Mouse (Mus musculus) forebrain, embryonic 14.5 days (tissue): ENCODE measurements around the gene Cant1. TPM values are rescaled to one million over a fixed set of nuclear protein-coding genes. Genes with fewer than 3 reads are reported as not detected.

Source experiments
- ATAC-seq: fragments of 200-750 bp; cut with Nextera tagmentation; 2 replicates; pipeline ENCODE4 v1.8.0; 2017; ENCODE audit warnings: mild to moderate bottlenecking, moderate library complexity
- DNase-seq: peaks from one replicate; pipeline ENCODE4 v3.0.0-alpha.2; 2015; ENCODE audit warnings: low spot score
- H3K27ac ChIP-seq: fragments of 300-500 bp; sonication (generic); 2 replicates; pipeline ENCODE4 v1.5.1; 2014; ENCODE audit warnings: low read depth, mild to moderate bottlenecking, control low read depth, low read length, moderate library complexity
- H3K27me3 ChIP-seq: fragments of 300-500 bp; sonication (generic); replicated peaks from 2 replicates; pipeline ENCODE4 v1.6.1; 2014; ENCODE audit warnings: low read length, control low read depth, mixed read lengths; ENCODE audit not compliant: control insufficient read depth, insufficient read depth
- H3K36me3 ChIP-seq: fragments of 300-500 bp; sonication (generic); 2 replicates; pipeline ENCODE4 v1.6.1; 2014; ENCODE audit warnings: low read length, control low read depth; ENCODE audit not compliant: control insufficient read depth, insufficient read depth
- H3K4me1 ChIP-seq: fragments of 300-500 bp; sonication (generic); 2 replicates; pipeline ENCODE4 v1.6.1; 2014; ENCODE audit warnings: antibody characterized with exemption, low read length, control low read depth; ENCODE audit not compliant: control insufficient read depth, insufficient read depth
- H3K4me2 ChIP-seq: fragments of 300-500 bp; sonication (generic); 2 replicates; pipeline ENCODE4 v1.6.1; 2014; ENCODE audit warnings: mild to moderate bottlenecking, control low read depth, low read length
- H3K4me3 ChIP-seq: fragments of 300-500 bp; sonication (generic); 2 replicates; pipeline ENCODE4 v1.5.1; 2014; ENCODE audit warnings: low read depth, low read length, control low read depth
- H3K9ac ChIP-seq: fragments of 300-500 bp; sonication (generic); 2 replicates; pipeline ENCODE4 v1.6.1; 2014; ENCODE audit warnings: mild to moderate bottlenecking, low read length, control low read depth, moderate library complexity
- H3K9me3 ChIP-seq: fragments of 300-500 bp; sonication (generic); replicated peaks from 2 replicates; pipeline ENCODE4 v1.6.1; 2016; ENCODE audit warnings: low read length, control low read depth, mixed read lengths; ENCODE audit not compliant: control insufficient read depth
- WGBS: fragments of 180-500 bp; shearing (Covaris S2); extraction: QIAGEN DNeasy Blood & Tissue Kit; methylation state at CpG from one replicate; pipeline ENCODE4 v1.1.7; 2014; 5-methylcytosine and 5-hydroxymethylcytosine counted together
- polyA plus RNA-seq: library from polyadenylated mRNA; unstranded; fragments of >200 nt; fragmentation: Nextera tagmentation; extraction: Ambion mirVana; gene quantifications from 2 replicates; pipeline ENCODE4 v1.2.1, GENCODE M21; 2014

The Cant1 gene
- polyA plus RNA-seq, 1 experiment from 2014 or later = 22.8 TPM

DNA sequence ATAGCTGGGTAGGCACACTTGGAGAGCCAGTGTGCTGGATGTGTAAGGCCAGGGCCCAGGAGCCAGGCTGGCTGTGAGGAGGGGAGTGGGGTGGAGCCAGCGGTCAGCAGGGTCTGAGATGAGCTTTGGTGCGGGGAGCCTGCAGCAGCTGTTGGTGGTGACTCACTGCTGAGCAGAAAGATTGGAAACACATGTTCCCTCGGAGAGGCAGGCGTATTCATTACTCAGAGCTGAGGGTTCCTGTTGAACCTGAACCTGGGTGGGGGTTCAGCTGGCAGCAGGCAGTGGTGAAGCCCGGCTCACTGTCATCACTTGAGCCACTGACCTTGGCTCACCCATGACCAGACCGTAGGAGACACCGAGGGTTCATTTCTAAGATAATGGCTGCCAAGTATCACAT is 53.7 kb downstream of the Cant1 start:
- Histone ChIP-seq H3K27ac (no peak overlapping the region), H3K4me1 (peaks cover 3% of the 10 kb centered on the region; the same call in 1 of the 2 replicates), H3K36me3 (no peaks in the 10 kb centered on the region), H3K27me3 (no peaks in the 10 kb centered on the region), H3K9me3 (no peaks in the 10 kb centered on the region), H3K4me2 (no peak overlapping the region), H3K9ac (no peak overlapping the region), H3K4me3 (no peak overlapping the region)
- 87% methylated on average over 7 of the region's 7 CpGs for WGBS
- no peak for DNase-seq
- ATAC-seq = no peak

- ATAC-seq (no peak), DNase-seq (no peak)
- H3K27ac ChIP-seq = no peak overlapping the region
- H3K4me2 ChIP-seq = no peak overlapping the region
- H3K9me3 ChIP-seq = no peaks in the 10 kb centered on the region
- H3K27me3 ChIP-seq = no peaks in the 10 kb centered on the region
- no peaks in the 10 kb centered on the region for H3K36me3 ChIP-seq
- peaks cover 3% of the 10 kb centered on the region; the same call in 1 of the 2 replicates for H3K4me1 ChIP-seq
- 87% methylated on average over 4 of the region's 4 CpGs for WGBS
- no peak overlapping the region for H3K4me3 ChIP-seq
- no peak overlapping the region for H3K9ac ChIP-seq
Observed at GRCm38 (mm10) chr11:118364021-118364420, 54.9 kb downstream of the Cant1 start.

- Histone ChIP-seq H3K4me1 (peaks cover 3% of the 10 kb centered on the region; the same call in 1 of the 2 replicates), H3K9ac (peak overlapping the region; percentile 35; the same call in 1 of the 2 replicates), H3K4me3 (no peak overlapping the region), H3K27me3 (no peaks in the 10 kb centered on the region), H3K36me3 (no peaks in the 10 kb centered on the region), H3K27ac (no peak overlapping the region), H3K9me3 (no peaks in the 10 kb centered on the region), H3K4me2 (no peak overlapping the region)
- DNase-seq = no peak
- no peak for ATAC-seq
- WGBS = 13% methylated on average over 8 of the region's 8 CpGs
Observed at GRCm38 (mm10) chr11:118362971-118363518, 55.8 kb downstream of the Cant1 start.

DNA sequence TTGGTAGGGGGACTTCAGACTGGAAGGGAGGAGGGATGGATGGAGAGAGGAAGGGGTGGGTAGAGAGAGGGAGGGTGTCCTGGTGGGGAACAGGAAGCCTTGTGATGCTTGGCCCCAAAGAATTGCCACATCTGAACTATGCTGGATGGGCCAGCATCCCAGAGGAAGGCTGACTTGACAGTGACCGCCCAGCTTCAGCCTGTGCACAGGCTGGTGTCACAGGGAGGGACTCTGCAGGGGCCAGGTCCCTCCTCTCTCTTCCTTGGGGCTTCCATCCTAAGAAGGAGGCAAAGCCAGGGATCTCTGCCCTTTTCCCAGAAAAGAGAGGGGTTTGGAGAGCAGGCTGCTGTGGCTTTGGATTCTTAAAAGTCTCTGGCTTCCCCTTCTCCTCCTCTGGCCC is 56.4 kb downstream of the Cant1 start:
- H3K9me3 ChIP-seq = no peaks in the 10 kb centered on the region
- no peak overlapping the region for H3K27ac ChIP-seq
- no peak for DNase-seq
- H3K4me1 ChIP-seq = peaks cover 3% of the 10 kb centered on the region; the same call in 1 of the 2 replicates
- no peaks in the 10 kb centered on the region for H3K27me3 ChIP-seq
- WGBS = 90% methylated on average over 1 of the region's 1 CpGs
- H3K36me3 ChIP-seq = no peaks in the 10 kb centered on the region
- H3K9ac ChIP-seq = no peak overlapping the region
- no peak overlapping the region for H3K4me2 ChIP-seq
- no peak for ATAC-seq
- H3K4me3 ChIP-seq = no peak overlapping the region

DNA sequence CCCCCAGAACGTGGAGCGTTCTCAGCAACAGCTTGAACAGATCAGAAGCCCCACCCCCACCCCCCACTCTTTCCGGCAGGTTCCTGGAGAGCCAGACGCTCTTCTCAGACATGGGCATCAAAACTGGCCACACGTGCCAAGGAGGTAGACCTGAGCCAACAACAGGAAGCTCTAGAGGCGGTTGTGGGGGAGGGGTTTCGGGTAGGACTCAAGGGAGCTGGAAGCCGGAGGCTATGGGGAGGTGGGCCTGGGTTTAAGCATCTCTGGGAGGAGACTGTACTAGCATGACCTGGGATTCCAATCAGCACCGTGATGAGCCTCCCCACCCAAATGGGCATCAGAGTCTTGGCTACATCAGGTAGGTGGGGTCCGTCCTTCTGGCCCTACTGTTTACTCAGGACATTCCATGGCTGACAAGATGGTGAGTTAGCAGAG is 58.0 kb downstream of the Cant1 start:
- ATAC-seq (peak; percentile 73), DNase-seq (peak; percentile 77)
- no peak overlapping the region for H3K27ac ChIP-seq
- H3K9ac ChIP-seq = no peak overlapping the region
- no peaks in the 10 kb centered on the region for H3K27me3 ChIP-seq
- H3K36me3 ChIP-seq = no peaks in the 10 kb centered on the region
- H3K9me3 ChIP-seq = no peaks in the 10 kb centered on the region
- 63% methylated on average over 10 of the region's 10 CpGs for WGBS
- no peak overlapping the region for H3K4me2 ChIP-seq
- H3K4me1 ChIP-seq = peaks cover 3% of the 10 kb centered on the region; the same call in 1 of the 2 replicates
- H3K4me3 ChIP-seq = no peak overlapping the region

GRCm38 (mm10) chr11:118360491-118360890 is 58.4 kb downstream of the Cant1 start:
- ATAC-seq = peak; percentile 33; the same call in 1 of the 2 replicates
- Histone ChIP-seq H3K36me3 (no peaks in the 10 kb centered on the region), H3K27ac (0 out of 2 replicates have a peak overlapping the region, but pooled peaks have one; percentile 59), H3K4me2 (no peak overlapping the region), H3K9ac (no peak overlapping the region), H3K4me3 (no peak overlapping the region), H3K27me3 (no peaks in the 10 kb centered on the region), H3K4me1 (peaks cover 6% of the 10 kb centered on the region; the same call in 1 of the 2 replicates), H3K9me3 (no peaks in the 10 kb centered on the region)
- WGBS = 83% methylated on average over 7 of the region's 7 CpGs
- peak; percentile 35 for DNase-seq

Other genes starting within 250 kb of the Cant1 start
- 21.9 and 24.8 TPM in 2 replicates for gene Cyth1, start 170.5 kb downstream of the Cant1 start, polyA plus RNA-seq
- 7.1 and 8.7 TPM in 2 replicates for gene Usp36, start 128.8 kb downstream of the Cant1 start, polyA plus RNA-seq
- 0.11 TPM in 2 replicates for gene Cep295nl, start 76.6 kb downstream of the Cant1 start, polyA plus RNA-seq
- gene Timp2, start 63.3 kb downstream of the Cant1 start, polyA plus RNA-seq = 62.9 and 71.7 TPM in 2 replicates
- gene Lgals3bp, start 17.0 kb downstream of the Cant1 start, polyA plus RNA-seq = 3.0 TPM in 2 replicates
- gene C1qtnf1, start 9.1 kb upstream of the Cant1 start, polyA plus RNA-seq = 2.3 and 3.0 TPM in 2 replicates
- gene Engase, start 57.7 kb upstream of the Cant1 start, polyA plus RNA-seq = 3.9 and 4.9 TPM in 2 replicates